Mouse (Mus musculus) limb, embryonic 10.5 days (tissue): ENCODE measurements at regions not wholly inside any gene's neighbourhood (a gene's known extent, or its start where the extent isn't known, plus 50 kb on each side); places are given as distances from the start of the nearest gene placed in this dataset.

ENCODE experiments used
- DNase-seq: peaks from one replicate; pipeline ENCODE4 v3.0.0-alpha.2; 2017; ENCODE audit warnings: low spot score
- H3K27ac ChIP-seq: fragments of 300-500 bp; sonication (generic); 2 replicates; pipeline ENCODE4 v1.5.1; 2016; ENCODE audit warnings: mild to moderate bottlenecking
- H3K27me3 ChIP-seq: fragments of 300-500 bp; sonication (generic); 2 replicates; pipeline ENCODE4 v1.6.1; 2016; ENCODE audit warnings: low read depth, mild to moderate bottlenecking; ENCODE audit not compliant: poor library complexity, severe bottlenecking
- H3K36me3 ChIP-seq: fragments of 300-500 bp; sonication (generic); 2 replicates; pipeline ENCODE4 v1.6.1; 2016; ENCODE audit warnings: mild to moderate bottlenecking, moderate library complexity
- H3K4me1 ChIP-seq: fragments of 300-500 bp; sonication (generic); 2 replicates; pipeline ENCODE4 v1.6.1; 2016
- H3K4me3 ChIP-seq: fragments of 300-500 bp; sonication (generic); 2 replicates; pipeline ENCODE4 v1.5.1; 2016; ENCODE audit warnings: mild to moderate bottlenecking, moderate library complexity
- H3K9me3 ChIP-seq: fragments of 300-500 bp; sonication (generic); replicated peaks from 2 replicates; pipeline ENCODE4 v1.6.1; 2016; ENCODE audit warnings: mild to moderate bottlenecking
- WGBS: fragments of 180-500 bp; shearing (Covaris S2); methylation state at CpG from one replicate; pipeline ENCODE4 v1.1.7; 2016; 5-methylcytosine and 5-hydroxymethylcytosine counted together

- peak overlapping the region; percentile 38 for H3K4me3 ChIP-seq
- WGBS: 2% methylated on average over 20 of the region's 20 CpGs
- no peaks in the 10 kb centered on the region for H3K36me3 ChIP-seq
- peaks cover 55% of the 10 kb centered on the region for H3K4me1 ChIP-seq
- H3K27me3 ChIP-seq: peaks cover 87% of the 10 kb centered on the region
- H3K9me3 ChIP-seq: no peaks in the 10 kb centered on the region
- peak overlapping the region; percentile 44; the same call in 1 of the 2 replicates for H3K27ac ChIP-seq
- peak; percentile 54 for DNase-seq
Measured at GRCm38 (mm10) chr13:116707621-116708455, 317.5 kb downstream of the Parp8 start.

GRCm38 (mm10) chr13:116706401-116707330, 318.7 kb downstream of the Parp8 start:
- Histone ChIP-seq H3K36me3 (no peaks in the 10 kb centered on the region), H3K27ac (peak overlapping the region; percentile 67), H3K4me1 (peaks cover 52% of the 10 kb centered on the region), H3K27me3 (peaks cover 85% of the 10 kb centered on the region), H3K9me3 (no peaks in the 10 kb centered on the region), H3K4me3 (peak overlapping the region; percentile 26)
- DNase-seq: peak; percentile 62
- WGBS: 2% methylated on average over 18 of the region's 18 CpGs

- Histone ChIP-seq H3K27me3 (peaks cover 76% of the 10 kb centered on the region), H3K36me3 (no peaks in the 10 kb centered on the region), H3K4me1 (peaks cover 43% of the 10 kb centered on the region), H3K9me3 (no peaks in the 10 kb centered on the region), H3K27ac (peak overlapping the region; percentile 79), H3K4me3 (peak overlapping the region; percentile 52)
- DNase-seq: peak; percentile 66
- WGBS: under 1% methylated on average over 39 of the region's 39 CpGs
Measured at GRCm38 (mm10) chr13:116705611-116706386, 319.5 kb downstream of the Parp8 start.

GRCm38 (mm10) chr13:116688714-116689113, 336.6 kb downstream of the Parp8 start:
- no peak overlapping the region for H3K27ac ChIP-seq
- H3K36me3 ChIP-seq: no peaks in the 10 kb centered on the region
- DNase-seq: no peak
- H3K27me3 ChIP-seq: no peaks in the 10 kb centered on the region
- no peaks in the 10 kb centered on the region for H3K4me1 ChIP-seq
- H3K9me3 ChIP-seq: no peaks in the 10 kb centered on the region
- no peak overlapping the region for H3K4me3 ChIP-seq
